Mouse (Mus musculus): Measurements from ENCODE around the gene Ifitm3. TPM values are rescaled to one million over a fixed set of nuclear protein-coding genes. Genes with fewer than 3 reads are reported as not detected.

The Ifitm3 gene
- total and polyA plus RNA-seq, 2 experiments from 2014 or later = 35.9 to 78.8 TPM

GRCm38 (mm10) chr7:141008938-141009660 lies 1.5 kb downstream of the Ifitm3 start:
- H3K9ac ChIP-seq = no peak overlapping the region
- no peaks in the 10 kb centered on the region for H3K9me3 ChIP-seq (ENCODE audit: low read length)
- 13% methylated on average over 20 of the region's 20 CpGs for WGBS
- TF ChIP-seq CTCF (IDR thresholded peaks at IDR 0.05; ENCODE audit: low read depth) = peak; percentile 73
- DNase-seq = peak; percentile 46
- no peak overlapping the region for H3K27ac ChIP-seq (ENCODE audit: low read depth, low read length)
- peak; percentile 83 for ATAC-seq
- no peaks in the 10 kb centered on the region for H3K27me3 ChIP-seq (ENCODE audit: insufficient read depth, low read length)
- H3K36me3 ChIP-seq (ENCODE audit: insufficient read depth) = no peaks in the 10 kb centered on the region
- peak overlapping the region; percentile 19; the same call in 1 of the 2 replicates for H3K4me2 ChIP-seq (ENCODE audit: low read depth)
- no peaks in the 10 kb centered on the region for H3K4me1 ChIP-seq (ENCODE audit: insufficient read depth)
- H3K4me3 ChIP-seq (ENCODE audit: low read depth, low read length) = no peak overlapping the region

- H3K4me2 ChIP-seq (ENCODE audit: low read depth) = no peak overlapping the region
- no peak for ATAC-seq
- H3K9me3 ChIP-seq (ENCODE audit: low read length) = no peaks in the 10 kb centered on the region
- WGBS = 15% methylated on average over 7 of the region's 7 CpGs
- H3K4me1 ChIP-seq (ENCODE audit: insufficient read depth) = no peaks in the 10 kb centered on the region
- no peak overlapping the region for H3K9ac ChIP-seq
- no peak overlapping the region for H3K4me3 ChIP-seq (ENCODE audit: low read depth, low read length)
- no peaks in the 10 kb centered on the region for H3K27me3 ChIP-seq (ENCODE audit: insufficient read depth, low read length)
- no peak for TF ChIP-seq CTCF (IDR thresholded peaks at IDR 0.05; ENCODE audit: low read depth)
- no peaks in the 10 kb centered on the region for H3K36me3 ChIP-seq (ENCODE audit: insufficient read depth)
- no peak for DNase-seq
- H3K27ac ChIP-seq (ENCODE audit: low read depth, low read length) = no peak overlapping the region
Observed at GRCm38 (mm10) chr7:141008312-141008761, 2.2 kb downstream of the Ifitm3 start.

GRCm38 (mm10) chr7:141006914-141007313 lies 3.7 kb downstream of the Ifitm3 start:
- no peaks in the 10 kb centered on the region for H3K27me3 ChIP-seq (ENCODE audit: insufficient read depth, low read length)
- ATAC-seq (no peak), DNase-seq (peak; percentile 53)
- no peaks in the 10 kb centered on the region for H3K36me3 ChIP-seq (ENCODE audit: insufficient read depth)
- no peak overlapping the region for H3K4me3 ChIP-seq (ENCODE audit: low read depth, low read length)
- no peak overlapping the region for H3K4me2 ChIP-seq (ENCODE audit: low read depth)
- no peak for TF ChIP-seq CTCF (IDR thresholded peaks at IDR 0.05; ENCODE audit: low read depth)
- WGBS = 33% methylated on average over 5 of the region's 5 CpGs
- H3K27ac ChIP-seq (ENCODE audit: low read depth, low read length) = no peak overlapping the region
- H3K9me3 ChIP-seq (ENCODE audit: low read length) = no peaks in the 10 kb centered on the region
- H3K4me1 ChIP-seq (ENCODE audit: insufficient read depth) = no peaks in the 10 kb centered on the region
- H3K9ac ChIP-seq = no peak overlapping the region; the same call in 1 of the 2 replicates

GRCm38 (mm10) chr7:141006446-141006845 lies 4.1 kb downstream of the Ifitm3 start:
- ATAC-seq = no peak
- Histone ChIP-seq H3K36me3 (ENCODE audit: insufficient read depth) (no peaks in the 10 kb centered on the region), H3K9ac (no peak overlapping the region), H3K27ac (ENCODE audit: low read depth, low read length) (no peak overlapping the region), H3K27me3 (ENCODE audit: insufficient read depth, low read length) (no peaks in the 10 kb centered on the region), H3K4me3 (ENCODE audit: low read depth, low read length) (no peak overlapping the region), H3K4me1 (ENCODE audit: insufficient read depth) (no peaks in the 10 kb centered on the region), H3K4me2 (ENCODE audit: low read depth) (no peak overlapping the region), H3K9me3 (ENCODE audit: low read length) (no peaks in the 10 kb centered on the region)
- DNase-seq = no peak
- TF ChIP-seq CTCF (IDR thresholded peaks at IDR 0.05; ENCODE audit: low read depth) = no peak
- 90% methylated on average over 6 of the region's 6 CpGs for WGBS

GRCm38 (mm10) chr7:141003248-141004010 lies 7.1 kb downstream of the Ifitm3 start:
- 82% methylated on average over 5 of the region's 5 CpGs for WGBS
- Histone ChIP-seq H3K27me3 (ENCODE audit: insufficient read depth, low read length) (no peaks in the 10 kb centered on the region), H3K27ac (ENCODE audit: low read depth, low read length) (no peak overlapping the region), H3K9me3 (ENCODE audit: low read length) (no peaks in the 10 kb centered on the region), H3K36me3 (ENCODE audit: insufficient read depth) (no peaks in the 10 kb centered on the region), H3K4me3 (ENCODE audit: low read depth, low read length) (no peak overlapping the region), H3K4me1 (ENCODE audit: insufficient read depth) (no peaks in the 10 kb centered on the region), H3K9ac (no peak overlapping the region), H3K4me2 (ENCODE audit: low read depth) (no peak overlapping the region)
- DNase-seq (no peak), ATAC-seq (no peak)
- TF ChIP-seq CTCF (IDR thresholded peaks at IDR 0.05; ENCODE audit: low read depth) = no peak

GRCm38 (mm10) chr7:141000881-141001708 lies 9.5 kb downstream of the Ifitm3 start:
- DNase-seq (no peak), ATAC-seq (no peak)
- no peaks in the 10 kb centered on the region for H3K27me3 ChIP-seq (ENCODE audit: insufficient read depth, low read length)
- no peak overlapping the region for H3K4me2 ChIP-seq (ENCODE audit: low read depth)
- H3K9ac ChIP-seq = no peak overlapping the region
- no peaks in the 10 kb centered on the region for H3K9me3 ChIP-seq (ENCODE audit: low read length)
- no peak overlapping the region for H3K27ac ChIP-seq (ENCODE audit: low read depth, low read length)
- H3K36me3 ChIP-seq (ENCODE audit: insufficient read depth) = no peaks in the 10 kb centered on the region
- H3K4me3 ChIP-seq (ENCODE audit: low read depth, low read length) = no peak overlapping the region
- no peak for TF ChIP-seq CTCF (IDR thresholded peaks at IDR 0.05; ENCODE audit: low read depth)
- H3K4me1 ChIP-seq (ENCODE audit: insufficient read depth) = no peaks in the 10 kb centered on the region
- WGBS = 76% methylated on average over 15 of the region's 15 CpGs
